Mouse (Mus musculus) adipocyte (in vitro differentiated cells): ENCODE measurements around the gene Smox.
A peak's percentile ranks its signal among the peaks of the same experiment; 100 is the strongest.

ENCODE experiments used
- DNase-seq: peaks from one replicate; pipeline ENCODE4 v3.0.0-alpha.2; 2016; ENCODE audit warnings: low spot score

The Smox gene

DNA sequence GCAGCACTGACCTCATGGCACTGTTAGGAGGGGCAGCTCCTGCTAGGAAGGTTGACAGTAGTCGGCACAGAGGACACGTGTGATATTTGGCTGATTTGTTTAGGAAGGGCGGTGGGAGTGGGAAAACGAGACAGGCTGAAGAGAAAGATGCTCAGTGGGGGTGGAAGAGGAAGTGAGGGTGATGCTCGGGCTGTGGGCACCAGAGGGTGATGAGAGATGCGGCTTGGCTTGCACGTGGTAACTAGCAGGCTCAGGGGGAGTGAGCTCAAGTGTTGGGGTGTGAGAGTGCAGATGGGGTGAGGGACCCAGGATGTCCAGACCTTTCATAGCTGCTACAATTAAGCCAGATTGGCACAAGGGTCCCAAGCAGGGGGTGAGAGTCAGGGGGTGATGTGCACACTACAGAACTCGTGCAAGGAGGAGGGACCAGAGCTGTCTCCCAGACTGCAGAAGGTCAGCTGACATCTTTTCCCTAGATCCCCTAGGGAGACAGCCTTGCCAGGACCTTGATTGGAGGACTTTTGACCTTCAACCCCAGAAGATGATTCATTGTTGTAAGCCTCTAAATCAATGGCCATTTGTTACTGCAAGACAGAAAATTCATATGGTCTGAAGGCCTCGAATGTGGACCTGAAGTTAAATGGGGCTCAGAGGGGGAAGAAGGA is 61.6 kb downstream of the Smox start:
- DNase-seq: peak; percentile 49

DNA sequence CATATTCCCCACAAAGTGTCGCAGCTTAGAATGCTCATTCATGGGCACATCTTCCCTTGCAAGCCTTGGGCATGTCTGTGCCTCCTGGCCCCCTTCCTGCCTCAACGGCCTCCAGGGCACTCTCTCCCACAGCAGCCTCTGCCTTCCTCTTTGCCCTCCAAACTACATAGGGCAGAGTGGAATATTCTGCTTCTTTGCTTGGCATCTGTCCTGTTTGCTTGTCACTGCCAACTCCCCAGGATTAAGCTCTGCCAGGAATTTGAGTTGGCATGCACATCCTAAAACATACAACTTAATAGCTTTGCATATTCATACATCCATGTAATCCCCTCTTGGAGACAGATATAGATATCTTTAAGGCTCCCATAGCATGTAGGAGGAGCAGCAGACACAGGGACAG is 66.6 kb downstream of the Smox start:
- peak; percentile 89 for DNase-seq

DNA sequence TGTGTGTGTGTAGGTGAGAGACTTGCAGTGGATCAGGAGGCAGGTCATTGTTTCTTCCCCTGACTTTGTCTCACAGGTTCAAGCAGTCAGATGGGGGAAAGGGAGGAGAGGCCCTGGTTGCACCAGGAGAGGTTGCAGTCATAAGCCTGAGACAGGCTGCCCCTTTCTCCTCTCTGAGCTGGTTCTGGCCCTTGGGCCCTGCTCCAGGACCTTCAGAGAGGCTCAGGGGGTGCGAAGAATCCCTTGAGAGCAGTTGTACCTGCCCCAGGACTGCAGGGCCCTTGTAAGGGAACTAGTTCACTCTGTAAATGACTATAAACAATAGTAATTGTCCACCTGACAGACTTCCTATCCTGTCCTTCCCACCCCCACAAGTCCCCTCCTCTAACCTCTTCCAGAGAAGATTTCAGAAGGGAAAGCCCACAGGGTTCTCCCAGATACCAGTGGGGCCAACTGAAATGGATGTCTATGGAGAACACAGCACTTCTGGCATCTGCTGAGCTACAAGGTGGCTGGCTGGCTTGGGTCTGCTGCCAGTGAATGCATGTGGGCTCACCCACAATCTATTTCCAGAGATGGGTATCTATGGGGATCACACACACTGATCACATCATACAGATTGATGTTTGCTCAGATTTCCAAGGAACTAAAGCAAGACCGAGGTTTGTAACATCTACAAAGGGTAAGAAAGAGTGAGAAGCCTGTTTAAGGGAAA is 69.1 kb downstream of the Smox start:
- DNase-seq: no peak

DNA sequence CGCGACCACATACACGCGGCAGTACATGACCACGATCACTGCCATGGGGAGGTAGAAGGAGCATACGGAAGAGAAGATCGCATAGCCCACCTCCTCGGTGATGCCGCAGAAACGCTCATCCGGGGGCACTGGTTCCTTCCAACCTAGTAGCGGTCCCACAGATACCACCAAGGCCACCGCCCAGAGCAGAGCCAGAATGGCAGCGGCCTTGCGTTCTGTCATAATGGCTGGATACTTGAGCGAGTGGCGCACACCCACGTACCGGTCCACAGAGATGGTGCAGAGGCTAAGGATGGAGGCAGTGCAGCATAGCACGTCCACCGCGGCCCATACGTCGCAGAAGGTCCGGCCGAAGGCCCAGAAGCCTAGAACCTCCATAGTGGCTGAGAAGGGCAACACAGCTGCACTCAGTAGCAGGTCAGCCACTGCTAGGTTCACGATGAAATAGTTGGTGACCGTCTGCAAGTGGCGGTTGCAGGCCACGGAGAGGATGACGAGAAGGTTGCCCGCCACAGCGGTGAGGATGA is 70.1 kb downstream of the Smox start:
- DNase-seq: no peak

DNA sequence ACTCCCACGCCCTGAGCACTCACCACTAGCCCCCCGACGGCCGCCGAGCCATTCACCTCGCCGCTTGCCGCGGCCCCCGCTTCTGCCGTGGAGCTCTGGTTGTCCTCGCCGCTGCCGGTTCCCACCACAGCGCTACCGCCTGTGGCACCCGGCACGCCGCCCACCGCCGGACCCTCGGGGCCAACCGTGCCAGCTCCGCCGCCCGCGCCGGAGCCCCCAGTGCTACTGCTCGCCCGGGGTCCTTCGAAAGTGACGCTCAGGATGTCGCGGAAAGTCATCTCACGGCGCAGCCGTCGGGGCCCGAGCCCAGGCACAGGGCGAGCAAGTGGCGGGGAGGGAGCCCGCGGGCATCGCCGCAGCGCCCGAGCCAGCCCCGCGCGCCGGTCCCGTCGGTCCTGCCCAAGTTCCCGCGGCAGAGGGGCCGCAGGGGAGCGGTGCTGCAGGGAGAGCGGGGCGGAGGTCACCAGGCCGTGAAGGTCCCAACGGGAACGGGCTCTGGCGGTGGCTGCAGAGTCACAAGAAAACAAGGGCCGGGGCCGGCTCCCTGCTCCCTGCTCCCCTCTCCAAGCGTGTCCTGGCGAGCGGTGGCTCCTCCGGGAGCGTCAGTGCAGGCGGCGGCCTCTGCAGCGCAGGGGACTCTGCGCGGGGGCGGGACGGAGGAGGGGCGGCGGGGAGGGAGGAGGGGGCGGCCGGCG is 70.7 kb downstream of the Smox start, which contains the start of gene Adra1d:
Gene Adra1d (minus strand): TSS at position 393 of the 695 bp plus-strand sequence.
- no peak for DNase-seq

DNA sequence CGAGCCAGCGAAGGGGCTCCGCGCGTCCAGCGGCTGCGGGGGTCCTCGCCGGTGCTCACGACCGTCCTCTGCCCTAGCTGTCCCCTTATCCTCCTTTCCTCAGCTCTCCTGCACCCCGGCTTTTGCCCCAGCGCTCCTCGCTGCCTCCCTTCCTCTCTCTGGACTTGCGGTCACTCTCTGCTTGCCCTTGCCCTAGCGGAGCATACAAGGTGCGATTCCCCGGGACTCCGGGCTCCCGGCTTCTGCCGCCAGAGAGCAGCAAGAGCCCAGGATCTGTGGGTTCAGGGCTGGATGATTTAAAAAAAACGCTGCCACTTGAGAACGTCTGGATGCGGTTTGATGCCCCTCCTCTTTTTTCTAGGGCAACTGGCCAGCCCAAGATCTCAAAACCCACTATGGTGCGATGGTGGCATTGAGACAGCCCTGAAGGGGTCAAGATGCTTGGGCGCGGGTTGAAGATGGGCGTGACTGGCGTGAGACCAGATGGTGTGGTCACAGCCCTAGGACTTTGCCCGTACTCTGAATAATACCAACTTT is 71.4 kb downstream of the Smox start:
- peak; percentile 82 for DNase-seq
